Mouse (Mus musculus): ENCODE data around the gene Zfp513. TPM values are rescaled to one million over a fixed set of nuclear protein-coding genes. Genes with fewer than 3 reads are reported as not detected.
A peak's percentile ranks its signal among the peaks of the same experiment; 100 is the strongest.

The Zfp513 gene
- polyA plus RNA-seq, 1 experiment from 2014 or later, result 5.1 TPM

GRCm38 (mm10) chr5:31197072-31197471 lies 5.0 kb downstream of the Zfp513 start:
- peaks cover 63% of the 10 kb centered on the region for H3K36me3 ChIP-seq (ENCODE audit: control insufficient read depth, insufficient read depth, low read length)
- DNase-seq (ENCODE audit: low spot score) (peak; percentile 48), ATAC-seq (replicated peaks; ENCODE audit: low FRiP score, low TSS enrichment, low read depth) (no peak)
- H3K4me1 ChIP-seq (replicated peaks; ENCODE audit: control insufficient read depth, insufficient read depth, low read length), result peaks cover 19% of the 10 kb centered on the region
- no peak overlapping the region for H3K4me3 ChIP-seq (ENCODE audit: low read depth, low read length)
- peaks cover 4% of the 10 kb centered on the region for H3K9me3 ChIP-seq (ENCODE audit: control insufficient read depth, low read length)
- H3K27ac ChIP-seq (ENCODE audit: low read depth), result no peak overlapping the region
- WGBS, result 94% methylated on average over 12 of the region's 12 CpGs
- no peak overlapping the region for H3K4me2 ChIP-seq (ENCODE audit: low read length)
- no peak overlapping the region for H3K9ac ChIP-seq (ENCODE audit: low read length)
- no peaks in the 10 kb centered on the region for H3K27me3 ChIP-seq (replicated peaks; ENCODE audit: control insufficient read depth, insufficient read depth, low read length)

GRCm38 (mm10) chr5:31196207-31196606 lies 5.9 kb downstream of the Zfp513 start:
- Histone ChIP-seq H3K36me3 (ENCODE audit: control insufficient read depth, insufficient read depth, low read length) (peaks cover 63% of the 10 kb centered on the region), H3K27ac (ENCODE audit: low read depth) (no peak overlapping the region), H3K4me2 (ENCODE audit: low read length) (no peak overlapping the region), H3K4me1 (replicated peaks; ENCODE audit: control insufficient read depth, insufficient read depth, low read length) (peaks cover 24% of the 10 kb centered on the region), H3K4me3 (ENCODE audit: low read depth, low read length) (no peak overlapping the region), H3K9me3 (ENCODE audit: control insufficient read depth, low read length) (peaks cover 4% of the 10 kb centered on the region), H3K9ac (ENCODE audit: low read length) (no peak overlapping the region), H3K27me3 (replicated peaks; ENCODE audit: control insufficient read depth, insufficient read depth, low read length) (no peaks in the 10 kb centered on the region)
- DNase-seq (ENCODE audit: low spot score), result peak; percentile 41
- no peak for ATAC-seq (replicated peaks; ENCODE audit: low FRiP score, low TSS enrichment, low read depth)
- WGBS, result 93% methylated on average over 10 of the region's 10 CpGs

GRCm38 (mm10) chr5:31195671-31196070 lies 6.4 kb downstream of the Zfp513 start:
- no peak overlapping the region for H3K4me2 ChIP-seq (ENCODE audit: low read length)
- WGBS, result 90% methylated on average over 4 of the region's 4 CpGs
- no peaks in the 10 kb centered on the region for H3K27me3 ChIP-seq (replicated peaks; ENCODE audit: control insufficient read depth, insufficient read depth, low read length)
- peaks cover 4% of the 10 kb centered on the region for H3K9me3 ChIP-seq (ENCODE audit: control insufficient read depth, low read length)
- H3K4me1 ChIP-seq (replicated peaks; ENCODE audit: control insufficient read depth, insufficient read depth, low read length), result peaks cover 19% of the 10 kb centered on the region
- H3K36me3 ChIP-seq (ENCODE audit: control insufficient read depth, insufficient read depth, low read length), result peaks cover 67% of the 10 kb centered on the region
- ATAC-seq (replicated peaks; ENCODE audit: low FRiP score, low TSS enrichment, low read depth), result no peak
- H3K4me3 ChIP-seq (ENCODE audit: low read depth, low read length), result no peak overlapping the region
- no peak overlapping the region for H3K9ac ChIP-seq (ENCODE audit: low read length)
- no peak overlapping the region for H3K27ac ChIP-seq (ENCODE audit: low read depth)
- DNase-seq (ENCODE audit: low spot score), result peak; percentile 35

- no peak for ATAC-seq (replicated peaks; ENCODE audit: low FRiP score, low TSS enrichment, low read depth)
- Histone ChIP-seq H3K27me3 (replicated peaks; ENCODE audit: control insufficient read depth, insufficient read depth, low read length) (no peaks in the 10 kb centered on the region), H3K4me2 (ENCODE audit: low read length) (peak overlapping the region; percentile 83), H3K4me1 (replicated peaks; ENCODE audit: control insufficient read depth, insufficient read depth, low read length) (peaks cover 15% of the 10 kb centered on the region), H3K9me3 (ENCODE audit: control insufficient read depth, low read length) (no peaks in the 10 kb centered on the region), H3K36me3 (ENCODE audit: control insufficient read depth, insufficient read depth, low read length) (peaks cover 67% of the 10 kb centered on the region), H3K4me3 (ENCODE audit: low read depth, low read length) (no peak overlapping the region), H3K27ac (ENCODE audit: low read depth) (no peak overlapping the region), H3K9ac (ENCODE audit: low read length) (no peak overlapping the region)
- WGBS, result 89% methylated on average over 16 of the region's 16 CpGs
- DNase-seq (ENCODE audit: low spot score), result peak; percentile 32
Measured at GRCm38 (mm10) chr5:31194486-31195485, 7.3 kb downstream of the Zfp513 start.

GRCm38 (mm10) chr5:31193631-31194281 lies 8.3 kb downstream of the Zfp513 start:
- no peaks in the 10 kb centered on the region for H3K27me3 ChIP-seq (replicated peaks; ENCODE audit: control insufficient read depth, insufficient read depth, low read length)
- peaks cover 15% of the 10 kb centered on the region for H3K4me1 ChIP-seq (replicated peaks; ENCODE audit: control insufficient read depth, insufficient read depth, low read length)
- no peaks in the 10 kb centered on the region for H3K9me3 ChIP-seq (ENCODE audit: control insufficient read depth, low read length)
- H3K4me3 ChIP-seq (ENCODE audit: low read depth, low read length), result peak overlapping the region; percentile 80
- peak overlapping the region; percentile 83 for H3K4me2 ChIP-seq (ENCODE audit: low read length)
- peak overlapping the region; percentile 80 for H3K27ac ChIP-seq (ENCODE audit: low read depth)
- ATAC-seq (replicated peaks; ENCODE audit: low FRiP score, low TSS enrichment, low read depth) (no peak), DNase-seq (ENCODE audit: low spot score) (no peak)
- WGBS, result 10% methylated on average over 25 of the region's 25 CpGs
- H3K36me3 ChIP-seq (ENCODE audit: control insufficient read depth, insufficient read depth, low read length), result peaks cover 66% of the 10 kb centered on the region
- peak overlapping the region; percentile 93 for H3K9ac ChIP-seq (ENCODE audit: low read length)

- H3K4me1 ChIP-seq (replicated peaks; ENCODE audit: control insufficient read depth, insufficient read depth, low read length), result peaks cover 15% of the 10 kb centered on the region
- H3K9me3 ChIP-seq (ENCODE audit: control insufficient read depth, low read length), result no peaks in the 10 kb centered on the region
- peak; percentile 99 for DNase-seq (ENCODE audit: low spot score)
- peak within 1 kb of the TSS; percentile 80 for H3K27ac ChIP-seq (ENCODE audit: low read depth)
- peak; percentile 97 for ATAC-seq (replicated peaks; ENCODE audit: low FRiP score, low TSS enrichment, low read depth)
- no peaks in the 10 kb centered on the region for H3K27me3 ChIP-seq (replicated peaks; ENCODE audit: control insufficient read depth, insufficient read depth, low read length)
- peak within 1 kb of the TSS; percentile 93 for H3K9ac ChIP-seq (ENCODE audit: low read length)
- H3K36me3 ChIP-seq (ENCODE audit: control insufficient read depth, insufficient read depth, low read length), result peaks cover 66% of the 10 kb centered on the region
- H3K4me2 ChIP-seq (ENCODE audit: low read length), result peak within 1 kb of the TSS; percentile 83
- H3K4me3 ChIP-seq (ENCODE audit: low read depth, low read length), result peak within 1 kb of the TSS; percentile 80
- under 1% methylated on average over 46 of the region's 48 CpGs for WGBS
Measured at GRCm38 (mm10) chr5:31192939-31193630, 9.0 kb downstream of the Zfp513 start, which contains the start of the genes Snx17 and Eif2b4. Gene Snx17, plus strand, starts transcription at chr5:31193227. Gene Eif2b4, minus strand, starts transcription at chr5:31193430.

- Histone ChIP-seq H3K9ac (ENCODE audit: low read length) (peak overlapping the region; percentile 93), H3K4me2 (ENCODE audit: low read length) (peak overlapping the region; percentile 68), H3K4me1 (replicated peaks; ENCODE audit: control insufficient read depth, insufficient read depth, low read length) (peaks cover 15% of the 10 kb centered on the region), H3K9me3 (ENCODE audit: control insufficient read depth, low read length) (no peaks in the 10 kb centered on the region), H3K36me3 (ENCODE audit: control insufficient read depth, insufficient read depth, low read length) (peaks cover 66% of the 10 kb centered on the region), H3K27ac (ENCODE audit: low read depth) (peak overlapping the region; percentile 62), H3K4me3 (ENCODE audit: low read depth, low read length) (peak overlapping the region; percentile 80), H3K27me3 (replicated peaks; ENCODE audit: control insufficient read depth, insufficient read depth, low read length) (no peaks in the 10 kb centered on the region)
- 15% methylated on average over 39 of the region's 42 CpGs for WGBS
- ATAC-seq (replicated peaks; ENCODE audit: low FRiP score, low TSS enrichment, low read depth) (peak; percentile 71; the same call in 1 of the 2 replicates), DNase-seq (ENCODE audit: low spot score) (peak; percentile 47)
Measured at GRCm38 (mm10) chr5:31192045-31192938, 9.8 kb downstream of the Zfp513 start.
